Mouse (Mus musculus): ENCODE measurements around the gene Dpp9. TPM values are rescaled to one million over a fixed set of nuclear protein-coding genes. Genes with fewer than 3 reads are reported as not detected.

Gene Dpp9
- polyA plus RNA-seq, 1 experiment from 2014 or later, result 42.5 TPM

DNA sequence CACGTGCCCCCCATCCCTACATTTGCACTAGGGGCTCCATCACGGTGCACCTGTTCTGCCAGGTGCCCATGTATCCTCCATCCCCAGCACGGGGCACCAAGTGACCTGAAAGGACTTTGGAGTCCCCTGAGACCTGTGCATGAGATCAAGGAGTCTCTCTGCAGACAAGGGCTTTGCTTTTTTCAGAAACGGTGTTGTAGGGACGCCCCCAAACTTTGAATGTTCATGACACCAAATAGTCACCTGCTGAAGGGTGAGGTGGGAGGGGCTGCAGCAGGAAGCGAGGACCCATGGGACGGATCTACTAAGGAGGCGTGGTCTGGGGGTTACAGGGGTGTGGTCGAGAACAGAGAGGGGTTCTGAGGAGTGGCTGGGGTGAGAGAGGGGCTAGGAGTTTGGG is 70.4 kb downstream of the Dpp9 start:
- DNase-seq (ENCODE audit: low spot score) (no peak), ATAC-seq (ENCODE audit: insufficient read depth, low FRiP score, low TSS enrichment) (no peak)
- WGBS, result 17% methylated on average over 9 of the region's 9 CpGs
- peaks cover 33% of the 10 kb centered on the region for H3K27me3 ChIP-seq (ENCODE audit: control insufficient read depth, insufficient read depth, low read length)
- no peak overlapping the region for H3K27ac ChIP-seq (ENCODE audit: low read depth, low read length)
- no peak overlapping the region; the same call in 1 of the 2 replicates for H3K9ac ChIP-seq (ENCODE audit: low read length)
- H3K36me3 ChIP-seq (ENCODE audit: control insufficient read depth, insufficient read depth, low read length), result no peaks in the 10 kb centered on the region
- H3K4me2 ChIP-seq (ENCODE audit: low read depth), result no peak overlapping the region; the same call in 1 of the 2 replicates
- 0 out of 2 replicates have a peak overlapping the region, but pooled peaks have one; percentile 19 for H3K4me3 ChIP-seq (ENCODE audit: low read depth, low read length)
- no peaks in the 10 kb centered on the region for H3K9me3 ChIP-seq (ENCODE audit: control insufficient read depth, low read length)
- no peaks in the 10 kb centered on the region for H3K4me1 ChIP-seq (ENCODE audit: control insufficient read depth, insufficient read depth, low read length)

DNA sequence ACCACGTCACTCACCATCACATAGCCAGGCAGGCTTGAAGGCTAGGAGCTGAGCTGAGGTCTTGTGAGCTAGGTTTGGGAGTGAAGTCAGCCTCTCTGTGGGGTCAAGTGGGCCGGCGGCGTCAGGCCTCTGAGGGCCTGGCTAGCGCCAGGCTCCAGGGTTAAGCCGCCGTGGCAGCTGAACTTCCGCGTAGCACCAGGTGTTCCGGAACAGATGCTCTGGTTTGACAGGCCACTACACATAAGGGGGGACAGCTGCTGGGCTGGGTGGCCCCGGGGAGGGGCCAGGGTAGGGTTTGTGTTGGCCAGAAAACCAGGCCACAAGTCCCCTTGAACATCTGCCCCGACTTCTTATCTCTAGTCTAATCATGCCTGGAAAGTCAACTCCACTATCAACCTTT is 71.3 kb downstream of the Dpp9 start:
- no peaks in the 10 kb centered on the region for H3K36me3 ChIP-seq (ENCODE audit: control insufficient read depth, insufficient read depth, low read length)
- WGBS, result 58% methylated on average over 12 of the region's 12 CpGs
- no peak overlapping the region for H3K4me2 ChIP-seq (ENCODE audit: low read depth)
- DNase-seq (ENCODE audit: low spot score) (no peak), ATAC-seq (ENCODE audit: insufficient read depth, low FRiP score, low TSS enrichment) (no peak)
- H3K27ac ChIP-seq (ENCODE audit: low read depth, low read length), result no peak overlapping the region
- peaks cover 2% of the 10 kb centered on the region for H3K4me1 ChIP-seq (ENCODE audit: control insufficient read depth, insufficient read depth, low read length)
- H3K9ac ChIP-seq (ENCODE audit: low read length), result no peak overlapping the region
- no peak overlapping the region for H3K4me3 ChIP-seq (ENCODE audit: low read depth, low read length)
- peaks cover 33% of the 10 kb centered on the region for H3K27me3 ChIP-seq (ENCODE audit: control insufficient read depth, insufficient read depth, low read length)
- H3K9me3 ChIP-seq (ENCODE audit: control insufficient read depth, low read length), result no peaks in the 10 kb centered on the region

DNA sequence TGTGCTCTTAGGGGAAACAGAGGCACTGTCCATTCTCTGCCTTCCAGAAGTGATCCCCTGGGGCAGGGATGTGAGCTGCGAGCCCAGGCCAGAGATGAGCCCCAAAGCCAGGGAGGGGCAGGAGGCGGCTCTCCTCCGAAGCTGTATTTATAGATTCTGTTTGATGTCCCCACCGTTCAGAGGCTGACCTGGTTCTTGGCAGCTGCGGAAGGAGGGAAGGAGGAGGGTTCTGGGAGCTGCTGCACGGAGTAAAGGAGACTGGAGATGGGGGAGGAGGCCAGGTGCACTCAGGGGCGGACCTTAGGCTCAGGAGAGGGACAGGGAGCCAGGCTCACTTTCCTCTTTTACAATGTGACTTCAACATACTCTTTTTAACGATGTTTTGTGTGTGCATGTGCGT is 72.6 kb downstream of the Dpp9 start:
- H3K4me1 ChIP-seq (ENCODE audit: control insufficient read depth, insufficient read depth, low read length), result peaks cover 8% of the 10 kb centered on the region
- WGBS, result 18% methylated on average over 9 of the region's 9 CpGs

DNA sequence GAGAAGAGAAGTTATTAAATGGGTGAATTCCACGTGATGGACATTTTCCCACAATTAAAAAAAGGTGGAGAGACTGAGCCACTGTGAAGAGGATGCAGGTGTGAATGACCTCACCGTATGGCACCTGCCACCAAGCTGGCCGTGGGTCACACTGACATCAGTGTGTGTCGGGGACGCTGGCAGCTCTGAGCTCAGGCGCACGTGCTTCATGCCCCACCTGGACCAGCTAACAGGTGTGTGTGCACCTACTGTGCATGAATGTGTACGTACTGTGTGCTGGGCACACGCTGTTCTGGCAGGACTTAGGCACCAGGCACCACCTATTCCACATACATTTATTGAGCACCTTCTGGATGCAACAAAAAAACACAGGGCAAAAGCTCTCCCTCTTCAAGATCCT is 74.2 kb downstream of the Dpp9 start:
- no peak for DNase-seq (ENCODE audit: low spot score)
- H3K27me3 ChIP-seq (ENCODE audit: control insufficient read depth, insufficient read depth, low read length), result peaks cover 49% of the 10 kb centered on the region
- H3K4me1 ChIP-seq (ENCODE audit: control insufficient read depth, insufficient read depth, low read length), result peaks cover 9% of the 10 kb centered on the region
- no peak overlapping the region for H3K9ac ChIP-seq (ENCODE audit: low read length)
- 77% methylated on average over 9 of the region's 9 CpGs for WGBS
- H3K36me3 ChIP-seq (ENCODE audit: control insufficient read depth, insufficient read depth, low read length), result no peaks in the 10 kb centered on the region
- H3K4me2 ChIP-seq (ENCODE audit: low read depth), result no peak overlapping the region
- no peak for ATAC-seq (ENCODE audit: insufficient read depth, low FRiP score, low TSS enrichment)
- no peak overlapping the region for H3K27ac ChIP-seq (ENCODE audit: low read depth, low read length)
- no peak overlapping the region for H3K4me3 ChIP-seq (ENCODE audit: low read depth, low read length)
- no peaks in the 10 kb centered on the region for H3K9me3 ChIP-seq (ENCODE audit: control insufficient read depth, low read length)

More for the DNA sequence above, 72.6 kb downstream of the Dpp9 start:
- Histone ChIP-seq H3K27ac (ENCODE audit: low read depth, low read length) (no peak overlapping the region), H3K9me3 (ENCODE audit: control insufficient read depth, low read length) (no peaks in the 10 kb centered on the region), H3K36me3 (ENCODE audit: control insufficient read depth, insufficient read depth, low read length) (no peaks in the 10 kb centered on the region), H3K4me2 (ENCODE audit: low read depth) (no peak overlapping the region), H3K4me3 (ENCODE audit: low read depth, low read length) (no peak overlapping the region), H3K9ac (ENCODE audit: low read length) (no peak overlapping the region), H3K27me3 (ENCODE audit: control insufficient read depth, insufficient read depth, low read length) (peaks cover 42% of the 10 kb centered on the region)
- ATAC-seq (ENCODE audit: insufficient read depth, low FRiP score, low TSS enrichment), result no peak
- DNase-seq (ENCODE audit: low spot score), result no peak

GRCm38 (mm10) chr17:56141702-56142605 is 76.8 kb downstream of the Dpp9 start:
- WGBS, result under 1% methylated on average over 38 of the region's 47 CpGs
- Histone ChIP-seq H3K4me3 (ENCODE audit: low read depth, low read length) (peak overlapping the region; percentile 35), H3K27me3 (ENCODE audit: control insufficient read depth, insufficient read depth, low read length) (peaks cover 48% of the 10 kb centered on the region), H3K9ac (ENCODE audit: low read length) (peak overlapping the region; percentile 38; the same call in 1 of the 2 replicates), H3K36me3 (ENCODE audit: control insufficient read depth, insufficient read depth, low read length) (no peaks in the 10 kb centered on the region), H3K4me1 (ENCODE audit: control insufficient read depth, insufficient read depth, low read length) (peaks cover 14% of the 10 kb centered on the region), H3K4me2 (ENCODE audit: low read depth) (peak overlapping the region; percentile 54), H3K9me3 (ENCODE audit: control insufficient read depth, low read length) (no peaks in the 10 kb centered on the region), H3K27ac (ENCODE audit: low read depth, low read length) (peak overlapping the region; percentile 49; the same call in 1 of the 2 replicates)
- DNase-seq (ENCODE audit: low spot score) (peak; percentile 76), ATAC-seq (ENCODE audit: insufficient read depth, low FRiP score, low TSS enrichment) (peak; percentile 62)

- ATAC-seq (ENCODE audit: insufficient read depth, low FRiP score, low TSS enrichment), result peak; percentile 15; the same call in 1 of the 2 replicates
- Histone ChIP-seq H3K27ac (ENCODE audit: low read depth, low read length) (0 out of 2 replicates have a peak within 1 kb of the TSS, but pooled peaks have one; percentile 20), H3K27me3 (ENCODE audit: control insufficient read depth, insufficient read depth, low read length) (peaks cover 41% of the 10 kb centered on the region)
These were observed 78.7 kb downstream of the Dpp9 start, which contains the start of gene Sema6b for GRCm38 (mm10) chr17:56139858-56140595. TSS of gene Sema6b (minus strand) at chr17:56140343.

GRCm38 (mm10) chr17:56139355-56139754 is 79.3 kb downstream of the Dpp9 start:
- no peak for ATAC-seq (ENCODE audit: insufficient read depth, low FRiP score, low TSS enrichment)
- Histone ChIP-seq H3K4me1 (ENCODE audit: control insufficient read depth, insufficient read depth, low read length) (peaks cover 16% of the 10 kb centered on the region), H3K27me3 (ENCODE audit: control insufficient read depth, insufficient read depth, low read length) (peaks cover 41% of the 10 kb centered on the region), H3K4me2 (ENCODE audit: low read depth) (peak overlapping the region; percentile 97), H3K36me3 (ENCODE audit: control insufficient read depth, insufficient read depth, low read length) (no peaks in the 10 kb centered on the region), H3K9ac (ENCODE audit: low read length) (peak overlapping the region; percentile 71), H3K4me3 (ENCODE audit: low read depth, low read length) (peak overlapping the region; percentile 75), H3K27ac (ENCODE audit: low read depth, low read length) (no peak overlapping the region), H3K9me3 (ENCODE audit: control insufficient read depth, low read length) (no peaks in the 10 kb centered on the region)
- no peak for DNase-seq (ENCODE audit: low spot score)
- whole genome bisulfite sequencing, result 6% methylated on average over 17 of the region's 21 CpGs

More at GRCm38 (mm10) chr17:56139858-56140595, 78.7 kb downstream of the Dpp9 start, which contains the start of gene Sema6b:
- Histone ChIP-seq H3K4me3 (ENCODE audit: low read depth, low read length) (peak within 1 kb of the TSS; percentile 75), H3K4me1 (ENCODE audit: control insufficient read depth, insufficient read depth, low read length) (peaks cover 14% of the 10 kb centered on the region), H3K9ac (ENCODE audit: low read length) (peak within 1 kb of the TSS; percentile 71), H3K36me3 (ENCODE audit: control insufficient read depth, insufficient read depth, low read length) (no peaks in the 10 kb centered on the region), H3K9me3 (ENCODE audit: control insufficient read depth, low read length) (no peaks in the 10 kb centered on the region), H3K4me2 (ENCODE audit: low read depth) (peak within 1 kb of the TSS; percentile 97)
- 2% methylated on average over 62 of the region's 79 CpGs for WGBS
- DNase-seq (ENCODE audit: low spot score), result peak; percentile 77

DNA sequence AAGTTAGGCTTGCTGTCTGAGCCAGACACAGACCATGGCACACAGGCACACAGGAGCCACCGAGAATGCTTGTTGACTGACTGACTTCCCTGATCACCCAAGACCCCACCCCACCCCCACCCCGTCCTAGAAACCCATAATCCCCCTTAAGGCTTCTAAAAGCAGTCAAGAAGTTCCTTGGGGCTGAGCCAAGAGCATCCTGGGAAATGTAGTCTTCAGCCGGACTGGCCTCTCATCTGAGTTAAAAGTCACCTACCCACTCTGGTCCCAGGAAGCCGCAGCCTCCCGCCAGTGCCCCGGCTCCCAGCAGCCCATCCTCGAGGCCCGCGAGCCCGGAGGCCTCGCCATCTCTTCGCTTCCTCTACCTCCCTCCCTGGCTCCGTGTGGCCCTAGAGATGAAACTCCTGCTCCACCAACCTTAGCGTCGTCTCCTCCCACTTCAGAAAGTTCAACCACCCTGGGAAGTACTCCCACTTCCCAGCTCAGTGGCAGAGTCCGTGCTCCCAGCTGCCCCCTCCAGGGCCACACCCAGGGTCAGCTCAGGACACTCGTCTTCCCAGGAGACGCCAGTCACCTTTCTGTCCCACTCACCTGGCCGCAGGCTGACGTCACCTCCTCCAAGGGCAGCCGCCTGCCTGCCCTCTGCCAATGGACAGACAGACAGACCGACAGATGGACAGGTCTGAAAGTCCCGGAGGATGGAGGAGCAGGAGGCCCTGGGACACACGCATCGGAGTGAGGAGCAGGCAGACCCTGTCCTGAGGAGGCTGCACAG is 80.7 kb downstream of the Dpp9 start:
- Histone ChIP-seq H3K4me2 (ENCODE audit: low read depth) (peak overlapping the region; percentile 97; the same call in 1 of the 2 replicates), H3K27ac (ENCODE audit: low read depth, low read length) (no peak overlapping the region), H3K9ac (ENCODE audit: low read length) (no peak overlapping the region), H3K4me3 (ENCODE audit: low read depth, low read length) (no peak overlapping the region), H3K36me3 (ENCODE audit: control insufficient read depth, insufficient read depth, low read length) (no peaks in the 10 kb centered on the region), H3K9me3 (ENCODE audit: control insufficient read depth, low read length) (no peaks in the 10 kb centered on the region), H3K4me1 (ENCODE audit: control insufficient read depth, insufficient read depth, low read length) (peaks cover 22% of the 10 kb centered on the region), H3K27me3 (ENCODE audit: control insufficient read depth, insufficient read depth, low read length) (peaks cover 41% of the 10 kb centered on the region)
- DNase-seq (ENCODE audit: low spot score), result no peak
- WGBS, result 16% methylated on average over 25 of the region's 25 CpGs
- ATAC-seq (ENCODE audit: insufficient read depth, low FRiP score, low TSS enrichment), result no peak

Measured in neural tube, embryonic 11.5 days (tissue).